Mouse (Mus musculus) naive thymus-derived CD4-positive, alpha-beta T cell, adult 2 months (primary cell): Measurements from ENCODE around the gene Lgals7.

ENCODE experiments used
- DNase-seq: peaks from one replicate; pipeline ENCODE4 v3.0.0-alpha.2; 2011; ENCODE audit warnings: low read depth

The Lgals7 gene

DNA sequence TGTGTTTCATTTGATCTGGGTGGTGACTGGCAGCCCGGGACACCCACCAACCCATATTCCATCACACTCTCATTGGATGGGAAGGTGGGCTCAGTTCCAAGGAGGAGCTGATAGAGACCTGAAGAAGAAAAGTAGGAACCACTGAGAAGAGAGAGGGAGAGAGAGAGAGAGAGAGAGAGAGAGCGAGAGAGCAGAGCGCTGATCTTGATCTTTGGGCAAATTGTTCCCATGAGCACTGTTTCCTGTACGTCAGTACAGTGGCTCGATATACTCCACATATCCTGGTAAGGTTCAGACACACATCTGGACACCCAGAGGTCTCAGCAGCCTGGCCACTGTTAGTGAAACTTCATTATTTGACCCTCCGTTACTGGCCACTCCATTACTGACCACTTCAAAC, at the start of gene Lgals7:
TSS of gene Lgals7 (plus strand) at position 314 of the 400 bp plus-strand sequence.
- peak; percentile 46 for DNase-seq

DNA sequence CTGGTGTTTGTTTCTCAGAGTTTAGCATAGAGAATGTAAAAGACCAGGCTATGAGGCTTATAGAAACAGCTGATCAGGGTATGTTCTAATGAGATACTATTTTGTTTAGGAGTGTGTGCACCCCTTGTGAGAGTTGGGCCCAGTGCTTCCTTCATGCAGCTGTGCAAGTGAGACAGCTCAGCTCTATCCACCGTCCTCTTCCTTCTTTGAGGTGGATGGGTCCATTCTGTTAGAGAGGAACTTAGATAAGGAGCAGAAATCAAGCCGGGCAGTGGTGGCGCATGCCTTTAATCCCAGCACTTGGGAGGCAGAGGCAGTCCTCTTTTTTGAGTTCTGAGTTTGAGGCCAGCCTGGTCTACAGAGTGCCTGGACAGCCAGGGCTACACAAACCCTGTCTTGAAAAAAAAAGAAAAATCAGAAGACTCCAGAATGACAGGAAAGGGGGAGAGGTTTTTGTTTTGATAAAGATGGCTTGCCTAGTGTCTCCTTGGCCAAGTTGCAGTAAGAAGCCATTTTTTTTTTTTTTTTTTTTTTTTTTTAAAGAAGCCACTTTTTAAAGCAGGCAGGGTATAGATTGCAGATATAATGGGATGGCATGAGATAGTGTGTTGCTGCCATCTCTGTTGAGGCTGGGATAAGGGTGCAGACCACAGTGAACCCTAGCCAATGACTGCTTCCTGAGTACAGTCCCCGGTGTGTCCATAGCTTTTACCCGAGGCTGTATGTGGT, 49.2 kb upstream of the Lgals7 start:
- DNase-seq: no peak

DNA sequence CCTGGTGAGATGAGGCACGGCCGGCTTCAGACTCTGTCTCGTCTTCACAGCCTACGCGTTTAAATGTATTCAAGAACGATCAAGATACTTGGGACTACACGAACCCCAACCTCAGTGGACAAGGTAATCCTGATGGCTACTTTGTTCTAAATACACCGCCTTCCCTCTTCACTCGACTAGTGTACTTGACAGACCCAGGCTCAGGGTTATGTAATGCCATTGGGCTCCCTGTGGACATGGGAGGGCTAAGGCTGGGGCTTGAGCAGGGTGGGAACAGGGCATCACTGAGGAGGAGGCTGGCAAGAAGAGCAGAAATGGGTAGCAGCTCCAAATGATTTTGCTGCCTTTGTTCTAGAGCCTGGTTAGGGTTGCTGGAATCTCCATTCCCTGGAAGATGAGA, 48.4 kb upstream of the Lgals7 start:
- DNase-seq: no peak

DNA sequence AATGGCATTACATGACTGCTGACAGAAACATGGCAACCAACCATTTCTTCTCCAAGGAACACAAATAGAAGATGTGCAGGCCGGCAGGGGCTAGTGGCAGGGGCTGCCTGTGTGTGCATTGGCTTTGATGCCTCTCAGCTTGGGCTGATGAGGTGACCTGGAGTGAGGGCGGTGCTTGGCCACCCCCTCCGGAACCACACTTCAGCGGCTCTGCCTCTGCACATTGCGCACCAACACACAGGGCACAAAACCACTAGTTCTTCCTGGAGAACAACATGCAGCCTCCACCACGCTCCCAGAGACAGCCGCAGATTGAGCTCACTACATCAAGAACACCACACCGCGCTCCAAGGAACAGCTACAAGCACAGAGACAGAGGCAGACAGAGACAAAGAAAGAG, 47.5 kb upstream of the Lgals7 start:
- peak; percentile 35 for DNase-seq

DNA sequence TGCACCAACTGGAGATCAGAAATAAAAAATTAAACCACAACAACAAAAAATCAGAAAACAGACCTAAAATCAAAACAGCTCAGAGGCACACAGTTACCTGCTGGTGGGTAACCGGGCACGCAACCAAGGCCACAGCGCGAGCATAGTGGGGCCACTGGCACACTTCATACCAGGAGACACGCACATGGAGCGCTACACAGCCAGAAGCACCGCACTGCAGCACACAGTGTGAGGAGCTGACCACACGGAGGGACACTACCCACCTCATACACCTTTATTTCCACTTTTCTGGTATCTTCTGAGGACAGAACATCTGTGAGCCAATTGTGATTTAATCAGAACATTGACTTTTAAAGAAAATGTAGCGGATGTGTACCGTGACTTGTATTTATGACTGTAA, 46.7 kb upstream of the Lgals7 start:
- DNase-seq: no peak

DNA sequence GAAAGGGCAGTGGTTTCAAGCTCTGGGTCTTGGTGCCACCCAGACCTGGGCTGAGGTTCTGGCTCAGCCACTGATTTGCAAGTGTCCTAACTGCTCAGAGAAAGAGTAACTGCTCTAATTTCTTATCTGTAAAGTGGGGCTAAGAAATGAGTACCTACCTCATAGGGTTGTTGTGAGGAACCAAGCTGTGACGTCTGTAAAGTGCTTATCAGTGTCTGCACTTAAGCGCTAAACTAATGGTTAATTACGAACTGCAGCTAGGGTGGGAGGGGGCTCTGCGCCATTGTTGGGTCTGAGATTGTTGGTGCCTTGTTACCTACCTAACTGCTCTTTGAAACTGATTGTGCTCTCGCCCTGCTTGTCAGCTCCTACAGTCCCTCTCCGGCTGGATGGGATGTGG, 46.1 kb upstream of the Lgals7 start:
- DNase-seq: no peak

DNA sequence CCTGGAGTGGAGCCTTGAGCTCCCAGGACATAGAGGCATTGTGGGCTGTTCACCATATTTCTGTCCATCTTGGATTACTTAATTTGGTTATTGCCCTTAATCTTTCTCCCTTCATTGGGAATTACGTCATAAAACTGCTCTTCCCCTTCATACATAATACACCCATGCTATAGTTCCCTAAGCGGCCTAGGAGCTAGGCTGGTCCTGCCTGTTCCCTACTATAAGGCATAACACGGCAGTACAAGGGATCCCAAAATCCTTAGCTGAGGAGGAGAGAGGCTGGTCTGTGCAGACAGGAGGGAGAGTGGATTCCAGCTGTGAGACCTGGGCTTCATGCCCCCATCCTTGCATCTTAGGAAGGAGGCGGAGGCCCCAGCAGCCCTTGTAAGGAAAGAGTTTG, 45.7 kb upstream of the Lgals7 start:
- DNase-seq: peak; percentile 12

DNA sequence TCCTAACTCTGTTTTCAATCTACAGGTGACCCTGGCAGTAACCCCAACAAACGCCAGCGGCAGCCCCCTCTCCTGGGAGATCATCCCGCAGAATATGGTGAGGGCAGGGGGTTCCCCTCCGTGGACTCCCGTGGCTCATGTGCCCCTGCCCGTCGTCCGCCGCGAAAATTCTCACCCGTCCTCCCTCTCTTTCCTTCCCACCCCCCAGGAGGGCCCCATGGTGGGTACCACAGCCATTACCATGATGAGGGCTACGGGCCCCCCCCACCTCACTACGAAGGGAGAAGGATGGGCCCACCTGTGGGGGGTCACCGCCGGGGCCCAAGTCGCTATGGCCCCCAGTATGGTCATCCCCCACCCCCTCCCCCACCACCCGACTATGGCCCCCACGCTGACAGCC, 45.2 kb upstream of the Lgals7 start:
- no peak for DNase-seq

DNA sequence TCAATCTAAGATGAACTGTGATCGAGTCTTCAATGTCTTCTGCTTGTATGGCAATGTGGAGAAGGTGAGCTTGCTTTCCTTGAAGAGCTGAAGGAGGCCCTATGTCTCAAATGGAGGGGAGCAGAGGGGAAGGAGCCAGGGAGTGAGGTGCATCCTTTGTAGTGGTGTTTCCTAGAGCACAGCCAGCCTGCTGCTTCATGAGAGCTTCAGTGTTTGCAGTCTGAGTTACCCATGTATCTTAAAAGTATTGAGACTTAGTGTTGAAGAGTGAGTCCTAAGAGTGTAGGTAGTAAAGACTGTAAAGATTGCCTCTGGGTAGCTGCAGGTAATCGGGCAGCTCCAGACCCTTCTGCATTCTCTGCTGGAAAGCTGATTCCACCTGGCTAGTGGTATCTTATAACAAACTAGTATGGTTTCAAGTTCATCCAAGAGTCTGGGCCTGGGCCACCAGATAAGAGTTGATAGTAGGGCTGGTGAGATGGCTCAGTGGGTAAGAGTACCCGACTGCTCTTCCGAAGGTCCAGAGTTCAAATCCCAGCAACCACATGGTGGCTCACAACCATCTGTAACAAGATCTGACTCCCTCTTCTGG, 44.7 kb upstream of the Lgals7 start:
- peak; percentile 22 for DNase-seq

DNA sequence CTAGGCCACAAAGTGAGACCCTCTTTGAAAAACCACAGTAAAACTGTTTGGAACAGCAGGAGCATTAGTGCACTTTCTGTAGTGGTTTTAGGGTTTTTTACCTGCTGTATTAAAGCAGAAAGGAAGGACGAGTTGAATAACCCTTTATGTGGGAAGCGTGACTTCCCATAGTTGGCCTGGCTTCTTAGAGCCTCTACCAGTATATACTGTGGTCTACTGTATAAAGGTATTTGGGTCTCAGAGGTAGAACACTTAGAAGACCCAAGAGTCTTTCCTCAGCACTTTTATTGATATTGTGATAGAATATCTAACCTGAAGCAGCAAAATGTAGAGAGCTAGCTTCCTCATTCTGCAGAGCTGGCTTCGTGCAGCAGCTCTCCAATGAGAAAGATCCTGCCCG, 44.1 kb upstream of the Lgals7 start:
- DNase-seq: no peak

DNA sequence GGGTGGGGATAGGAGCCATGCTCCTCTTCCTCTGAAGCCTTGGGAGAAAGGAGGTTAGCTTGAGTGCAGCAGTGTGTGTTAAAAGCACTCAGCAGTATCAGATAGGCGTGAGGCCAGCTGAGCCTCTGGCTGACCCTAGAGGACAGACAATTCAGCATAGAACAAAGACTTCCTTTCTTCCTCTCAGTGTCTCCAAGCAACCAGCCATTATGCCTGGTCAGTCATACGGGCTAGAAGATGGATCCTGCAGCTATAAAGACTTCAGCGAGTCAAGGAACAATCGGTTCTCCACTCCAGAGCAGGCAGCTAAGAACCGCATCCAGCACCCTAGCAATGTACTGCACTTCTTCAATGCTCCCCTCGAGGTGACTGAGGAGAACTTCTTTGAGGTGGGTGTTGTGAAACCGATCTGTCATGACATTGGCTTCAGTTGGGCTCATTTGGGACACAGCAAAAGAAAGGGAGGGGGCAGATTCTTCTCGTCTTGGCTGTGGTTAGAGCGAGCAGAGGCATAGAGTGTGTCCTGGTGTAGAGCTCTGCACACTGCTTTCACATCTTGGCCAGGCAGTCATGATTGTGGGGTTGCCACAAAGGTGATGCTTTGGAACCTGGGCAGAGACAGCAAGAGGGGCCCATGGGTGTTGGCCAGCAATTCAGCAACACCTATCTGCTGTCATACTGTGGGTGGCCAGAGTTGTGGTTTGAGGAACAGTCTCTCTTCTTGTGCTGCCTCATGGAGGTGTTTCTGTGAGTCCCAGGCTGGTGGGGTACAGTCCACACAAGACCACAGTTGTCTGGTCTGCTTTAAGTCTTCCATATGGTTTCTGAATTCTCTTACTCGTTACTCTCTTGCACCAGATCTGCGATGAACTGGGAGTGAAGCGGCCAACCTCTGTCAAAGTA, 43.0 kb upstream of the Lgals7 start:
- no peak for DNase-seq

DNA sequence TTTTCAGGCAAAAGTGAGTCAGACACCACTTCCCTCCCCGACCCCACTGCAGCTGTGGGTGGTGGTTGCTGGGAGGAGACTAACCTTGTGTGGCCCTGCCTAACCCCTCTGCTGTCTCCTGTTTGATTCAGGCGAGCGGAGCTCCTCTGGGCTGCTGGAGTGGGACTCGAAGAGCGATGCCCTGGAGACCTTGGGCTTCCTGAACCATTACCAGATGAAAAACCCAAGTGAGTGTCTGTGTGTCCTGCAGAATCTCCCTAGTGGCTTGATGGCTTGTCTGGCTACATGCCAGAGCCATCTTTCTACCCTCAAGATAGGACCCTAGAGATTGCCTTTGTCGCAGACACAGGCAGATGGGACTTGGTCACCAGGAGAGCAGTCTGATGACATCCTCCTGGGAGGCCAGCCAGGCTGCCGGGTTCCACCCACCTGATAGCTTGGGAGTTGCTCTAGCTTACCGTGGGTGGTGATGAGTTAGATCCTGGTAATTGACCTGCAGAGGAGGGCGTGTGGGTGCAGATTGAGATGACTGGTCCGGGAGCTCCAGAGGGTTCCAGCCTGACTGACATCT, 42.3 kb upstream of the Lgals7 start:
- peak; percentile 35 for DNase-seq

DNA sequence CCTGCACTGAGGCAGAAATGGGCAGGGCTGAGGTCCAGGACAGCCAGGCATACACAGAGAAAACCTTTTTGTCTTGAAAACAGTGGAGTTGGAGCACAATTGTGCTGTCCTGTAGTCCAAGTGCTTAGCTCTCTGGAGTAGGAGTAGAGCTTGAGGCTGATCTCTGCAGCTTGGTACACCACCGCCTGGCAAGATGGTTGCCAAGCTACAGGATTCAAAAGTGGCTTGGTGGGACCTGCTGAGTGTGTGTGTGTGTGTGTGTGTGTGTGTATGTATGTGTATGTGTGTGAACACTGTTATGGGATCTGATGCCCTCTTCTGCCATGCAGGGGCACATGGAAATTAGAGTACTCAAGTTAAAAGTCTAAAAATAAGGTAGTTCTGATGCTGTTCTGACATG, 41.1 kb upstream of the Lgals7 start:
- no peak for DNase-seq

DNA sequence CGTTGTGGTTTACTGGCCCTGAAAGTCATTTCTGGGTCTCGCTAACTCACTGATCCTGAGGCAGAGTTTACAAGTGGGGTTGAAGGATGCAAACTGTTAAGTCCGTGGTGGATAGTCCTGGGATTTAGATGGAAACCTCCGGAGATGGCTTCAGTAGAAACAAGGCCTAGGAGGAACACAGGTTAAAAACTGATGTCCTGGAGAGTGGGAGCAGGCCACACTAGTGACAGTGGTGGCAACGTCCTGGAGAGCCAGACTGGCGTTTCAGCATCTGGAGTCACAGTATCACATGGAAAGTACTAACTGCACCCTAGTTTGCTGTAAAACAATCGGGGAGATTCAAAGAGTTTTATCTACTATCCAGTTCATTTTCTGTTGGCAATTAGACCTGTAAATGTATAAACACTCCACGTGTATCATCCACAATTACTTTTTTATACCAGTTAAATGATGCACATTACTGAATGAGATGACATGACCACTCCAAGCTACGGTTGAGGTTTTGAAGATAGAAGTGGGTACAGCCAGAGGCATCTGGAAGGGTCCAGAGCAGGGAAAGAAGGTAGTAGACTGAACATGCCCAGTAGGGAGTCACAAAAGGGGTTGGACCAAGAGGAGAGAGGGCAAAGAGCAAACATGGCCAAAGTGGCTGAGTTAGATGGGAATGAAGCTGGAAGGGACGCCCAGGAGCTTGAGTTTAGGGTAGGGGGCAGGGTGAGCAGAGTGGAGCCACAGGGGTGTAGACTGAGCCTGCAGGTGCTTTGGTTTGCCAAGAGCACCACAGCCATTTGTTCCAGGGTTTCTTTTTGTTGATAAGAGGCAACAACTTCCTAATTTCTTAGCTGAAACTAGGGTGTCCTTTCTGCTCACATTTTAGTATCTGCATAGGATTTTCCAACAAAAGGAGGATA, 40.4 kb upstream of the Lgals7 start:
- no peak for DNase-seq

DNA sequence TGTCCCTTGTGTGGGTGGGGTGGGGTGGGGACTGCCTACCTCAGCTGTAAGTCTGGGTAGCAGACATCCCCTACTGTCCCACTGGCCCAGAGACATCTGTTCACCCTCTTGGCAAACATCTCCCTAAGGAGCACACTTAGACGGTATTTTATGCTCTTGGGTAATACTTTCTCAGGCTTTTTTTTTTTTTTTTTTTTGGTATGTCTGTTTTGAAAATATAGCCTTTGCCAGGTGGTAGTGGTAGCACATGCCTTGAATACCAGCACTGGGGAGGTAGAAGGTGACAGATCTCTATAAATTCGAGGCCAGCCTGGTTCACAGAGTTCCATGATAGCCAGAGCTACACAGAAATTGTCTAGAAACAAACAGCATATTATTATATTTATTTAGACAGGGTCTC, 39.7 kb upstream of the Lgals7 start:
- no peak for DNase-seq

DNA sequence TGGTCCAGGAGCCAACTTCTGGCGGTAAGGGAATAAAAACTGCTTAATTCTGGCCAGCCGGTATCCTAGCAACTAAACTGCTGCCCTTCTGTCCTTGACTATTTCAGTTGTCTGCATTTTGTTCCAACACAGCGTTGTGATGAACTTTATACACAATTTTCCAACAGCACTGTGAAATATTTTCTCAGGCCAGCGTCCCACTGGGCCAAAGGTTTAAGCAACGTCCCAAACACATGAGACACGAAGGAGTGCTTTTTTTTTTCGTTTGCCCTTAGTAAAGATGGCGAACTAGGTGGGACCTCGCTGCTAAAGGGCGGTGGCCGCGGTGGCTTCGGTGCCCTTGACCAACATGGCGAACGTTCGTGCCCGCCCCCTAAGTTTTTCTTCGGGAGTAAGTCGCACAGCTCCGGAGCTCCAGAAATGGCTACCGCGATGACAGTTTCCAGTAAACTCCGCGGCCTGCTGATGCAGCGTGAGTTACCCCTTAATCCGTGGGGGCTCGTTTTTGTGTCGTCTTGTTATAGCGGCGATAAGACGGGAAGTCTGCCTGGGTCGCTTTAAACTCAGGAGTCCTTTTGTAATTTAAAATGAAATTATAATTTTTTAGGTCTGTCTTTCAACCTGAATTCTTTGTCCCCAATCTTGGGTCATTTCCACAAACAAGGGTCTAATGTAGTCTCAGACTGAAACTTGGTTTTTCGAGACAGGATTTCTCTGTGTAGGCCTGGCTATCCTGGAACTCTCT, 38.5 kb upstream of the Lgals7 start, which contains the start of gene Ech1:
TSS of gene Ech1 (plus strand) at position 277 of the 745 bp plus-strand sequence.
- peak; percentile 93 for DNase-seq

DNA sequence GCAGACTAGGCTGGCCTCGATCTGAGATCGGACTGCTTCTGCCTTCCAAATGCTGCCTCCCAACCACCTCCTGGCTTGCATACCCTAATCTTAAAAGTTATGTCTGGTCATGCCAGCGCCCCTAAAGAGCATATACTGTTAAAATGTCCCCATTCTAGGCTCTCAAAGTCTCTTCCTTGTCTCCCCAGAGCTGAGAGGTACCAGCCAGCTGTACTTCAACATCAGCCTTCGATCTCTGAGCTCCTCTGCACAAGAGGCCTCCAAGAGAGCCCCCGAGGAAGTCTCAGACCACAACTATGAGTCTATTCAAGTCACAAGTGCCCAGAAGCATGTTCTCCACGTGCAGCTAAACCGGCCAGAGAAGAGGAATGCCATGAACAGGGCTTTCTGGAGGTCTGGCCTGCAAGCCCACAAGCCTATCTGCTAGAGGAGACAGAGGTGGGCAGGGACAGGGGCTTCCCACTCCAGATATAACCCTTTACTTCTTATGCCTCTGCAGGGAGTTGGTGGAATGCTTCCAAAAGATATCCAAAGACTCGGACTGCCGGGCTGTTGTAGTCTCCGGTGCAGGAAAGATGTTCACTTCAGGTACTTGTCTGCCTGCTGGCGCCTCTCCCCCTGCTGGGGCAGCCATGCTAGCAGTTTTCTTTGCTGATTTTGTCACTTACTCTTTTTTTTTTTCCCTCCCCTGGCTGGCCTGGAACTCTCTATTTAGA, 37.8 kb upstream of the Lgals7 start:
- peak; percentile 70 for DNase-seq

DNA sequence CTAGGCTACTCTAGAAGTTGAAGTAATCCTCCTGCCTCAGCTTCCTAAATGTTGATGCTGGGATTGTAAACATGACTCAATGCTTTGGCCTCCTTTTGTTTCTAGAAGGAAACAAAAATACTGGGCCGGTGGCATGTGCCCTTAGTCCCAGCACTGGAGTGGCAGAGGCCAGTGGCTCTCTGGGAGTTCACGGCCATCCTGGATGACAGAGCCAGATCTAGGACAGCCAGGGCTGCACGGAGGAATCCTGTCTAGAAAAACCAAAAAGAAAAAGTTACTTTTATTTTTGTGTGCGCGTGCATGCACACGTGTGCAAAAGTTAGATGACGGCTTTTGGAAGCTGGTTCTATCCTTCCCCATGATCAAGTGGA, 37.3 kb upstream of the Lgals7 start:
- no peak for DNase-seq

DNA sequence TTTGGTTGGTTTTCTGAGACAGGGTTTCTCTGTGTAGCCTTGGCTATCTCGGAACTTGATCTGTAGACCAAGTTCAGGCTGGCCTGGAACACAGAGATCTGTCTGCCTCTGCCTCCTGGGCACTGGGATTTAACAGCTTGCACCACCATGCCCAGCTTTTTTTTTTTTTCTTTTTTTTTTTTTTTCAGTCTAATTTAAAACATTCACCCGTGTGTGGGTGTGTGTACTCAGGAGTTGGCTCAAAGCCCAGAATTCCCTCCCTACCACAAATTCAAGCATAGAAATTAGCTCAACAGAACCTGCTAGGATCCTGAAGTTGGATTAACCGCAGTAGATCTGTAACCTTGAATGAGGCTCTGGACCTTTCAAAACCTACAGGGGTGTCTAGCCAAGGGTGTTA, 36.3 kb upstream of the Lgals7 start:
- DNase-seq: no peak

DNA sequence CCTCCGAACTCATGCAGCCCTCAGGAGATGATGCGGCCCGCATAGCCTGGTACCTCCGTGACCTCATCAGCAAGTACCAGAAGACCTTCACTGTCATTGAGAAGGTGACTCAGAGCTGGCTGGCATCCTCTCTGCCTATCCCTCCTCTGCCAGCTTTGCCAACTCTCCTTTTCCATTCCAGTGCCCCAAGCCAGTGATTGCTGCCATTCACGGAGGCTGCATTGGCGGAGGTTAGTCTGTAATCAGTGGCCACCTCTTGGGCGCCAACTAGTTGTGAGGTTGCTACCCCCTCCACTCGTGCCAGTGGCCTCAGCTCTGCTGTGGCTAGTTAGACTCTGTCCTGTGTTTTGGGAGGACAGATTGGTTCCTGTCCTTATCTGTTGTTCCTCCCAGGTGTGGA, 33.8 kb upstream of the Lgals7 start:
- DNase-seq: no peak
